In genomic region chr4:91092323-91092722, GRCm38 (mm10) we compare ENCODE assay signal across 14 mouse cellular contexts.
DNase-seq lines count a peak whose midpoint lies in the region; ATAC-seq lines count a peak whose summit lies in the region.
"Had no signal": no experiment of that assay in that cellular context is flagged by ENCODE, and none has a peak within 500 bp of the region (broad histone marks: within the 10 kb centered on the region; RNA-seq: fewer than 3 reads in every experiment).

No protein-coding gene starts in this region.

- H3K9me3 ChIP-seq in limb, embryonic 11.5 days (ENCODE audit: control insufficient read depth, low read length) = no peaks in the 10 kb centered on the region
- H3K9me3 ChIP-seq in limb, embryonic 10.5 days (replicated peaks) = no peaks in the 10 kb centered on the region
- H3K9me3 ChIP-seq in hindbrain, embryonic 15.5 days = no peaks in the 10 kb centered on the region
- no peaks in the 10 kb centered on the region for H3K9me3 ChIP-seq in neural tube, embryonic 13.5 days
- H3K9me3 ChIP-seq in kidney, embryonic 15.5 days (replicated peaks) = no peaks in the 10 kb centered on the region
- H3K9me3 ChIP-seq: embryonic facial prominence, embryonic 13.5 days had no signal

- H3K4me3 ChIP-seq in limb, embryonic 11.5 days (ENCODE audit: low read depth, low read length) = no peak overlapping the region
- H3K4me3 ChIP-seq in limb, embryonic 10.5 days = no peak overlapping the region
- no peak overlapping the region for H3K4me3 ChIP-seq in hindbrain, embryonic 15.5 days
- H3K4me3 ChIP-seq in neural tube, embryonic 13.5 days = no peak overlapping the region
- H3K4me3 ChIP-seq in kidney, embryonic 15.5 days (replicated peaks) = no peak overlapping the region
- H3K4me3 ChIP-seq: embryonic facial prominence, embryonic 13.5 days; myocyte had no signal

- H3K9ac ChIP-seq in limb, embryonic 11.5 days (ENCODE audit: low read length) = no peak overlapping the region
- no peak overlapping the region for H3K9ac ChIP-seq in hindbrain, embryonic 15.5 days
- H3K9ac ChIP-seq in neural tube, embryonic 13.5 days = no peak overlapping the region
- H3K9ac ChIP-seq in kidney, embryonic 15.5 days = no peak overlapping the region
- H3K9ac ChIP-seq: embryonic facial prominence, embryonic 13.5 days had no signal

- no peaks in the 10 kb centered on the region for H3K4me1 ChIP-seq in limb, embryonic 11.5 days (ENCODE audit: control insufficient read depth, insufficient read depth, low read length)
- no peaks in the 10 kb centered on the region for H3K4me1 ChIP-seq in limb, embryonic 10.5 days
- no peaks in the 10 kb centered on the region for H3K4me1 ChIP-seq in hindbrain, embryonic 15.5 days (replicated peaks)
- H3K4me1 ChIP-seq in neural tube, embryonic 13.5 days (replicated peaks) = peaks cover 8% of the 10 kb centered on the region; the same call in 1 of the 2 replicates
- no peaks in the 10 kb centered on the region for H3K4me1 ChIP-seq in kidney, embryonic 15.5 days
- H3K4me1 ChIP-seq: embryonic facial prominence, embryonic 13.5 days had no signal

- H3K27ac ChIP-seq in limb, embryonic 11.5 days (replicated peaks; ENCODE audit: low read depth, low read length) = no peak overlapping the region
- no peak overlapping the region for H3K27ac ChIP-seq in limb, embryonic 10.5 days
- H3K27ac ChIP-seq in hindbrain, embryonic 15.5 days (replicated peaks) = 0 out of 2 replicates have a peak overlapping the region, but pooled peaks have one; percentile 30
- peak overlapping the region; percentile 3; the same call in 1 of the 2 replicates for H3K27ac ChIP-seq in neural tube, embryonic 13.5 days (replicated peaks)
- H3K27ac ChIP-seq in kidney, embryonic 15.5 days = no peak overlapping the region
- H3K27ac ChIP-seq: embryonic facial prominence, embryonic 13.5 days had no signal

- H3K4me2 ChIP-seq in limb, embryonic 11.5 days (ENCODE audit: low read depth, severe bottlenecking) = no peak overlapping the region
- H3K4me2 ChIP-seq in hindbrain, embryonic 15.5 days = no peak overlapping the region
- no peak overlapping the region for H3K4me2 ChIP-seq in neural tube, embryonic 13.5 days
- no peak overlapping the region for H3K4me2 ChIP-seq in kidney, embryonic 15.5 days
- H3K4me2 ChIP-seq: embryonic facial prominence, embryonic 13.5 days had no signal

- no peaks in the 10 kb centered on the region for H3K36me3 ChIP-seq in limb, embryonic 11.5 days (ENCODE audit: control insufficient read depth, insufficient read depth, low read length)
- H3K36me3 ChIP-seq in limb, embryonic 10.5 days = no peaks in the 10 kb centered on the region
- H3K36me3 ChIP-seq in hindbrain, embryonic 15.5 days = no peaks in the 10 kb centered on the region
- no peaks in the 10 kb centered on the region for H3K36me3 ChIP-seq in neural tube, embryonic 13.5 days
- no peaks in the 10 kb centered on the region for H3K36me3 ChIP-seq in kidney, embryonic 15.5 days
- H3K36me3 ChIP-seq: embryonic facial prominence, embryonic 13.5 days had no signal

- no peak for ATAC-seq in cerebellum, adult (ENCODE audit: insufficient number of reproducible peaks, low FRiP score, low TSS enrichment)
- ATAC-seq in limb, embryonic 11.5 days (ENCODE audit: insufficient number of reproducible peaks, low FRiP score, low TSS enrichment, low read depth) = 0 out of 2 replicates have a peak, but pooled peaks have one; percentile 54
- peak; percentile 84 for ATAC-seq in hindbrain, embryonic 15.5 days (ENCODE audit: low FRiP score, low read depth)
- ATAC-seq in neural tube, embryonic 13.5 days (ENCODE audit: low read depth) = peak; percentile 63
- no peak for ATAC-seq in kidney, embryonic 15.5 days (replicated peaks; ENCODE audit: low FRiP score)

- DNase-seq in cerebellum, postnatal 14 days = peak; percentile 61 to 70
- DNase-seq in limb, embryonic 11.5 days (ENCODE audit: low spot score) = no peak
- no peak for DNase-seq in limb, embryonic 10.5 days (ENCODE audit: low spot score)
- no peak for DNase-seq in ovary, adult 18-20 months (ENCODE audit: low spot score)
- DNase-seq: gastrocnemius, postnatal 25 days; heart, postnatal 14 days; kidney, postnatal 14 days; lung, postnatal 10 days had no signal

- H3K27me3 ChIP-seq in limb, embryonic 11.5 days (ENCODE audit: control insufficient read depth, insufficient read depth, low read length) = no peaks in the 10 kb centered on the region
- no peaks in the 10 kb centered on the region for H3K27me3 ChIP-seq in limb, embryonic 10.5 days (ENCODE audit: low read depth, poor library complexity, severe bottlenecking)
- no peaks in the 10 kb centered on the region for H3K27me3 ChIP-seq in hindbrain, embryonic 15.5 days
- H3K27me3 ChIP-seq in neural tube, embryonic 13.5 days = no peaks in the 10 kb centered on the region
- H3K27me3 ChIP-seq in kidney, embryonic 15.5 days = no peaks in the 10 kb centered on the region
- H3K27me3 ChIP-seq: embryonic facial prominence, embryonic 13.5 days had no signal

- 74% methylated on average over 8 of the region's 8 CpGs for WGBS in limb, embryonic 11.5 days
- WGBS in limb, embryonic 10.5 days = 90% methylated on average over 8 of the region's 8 CpGs
- 28% methylated on average over 8 of the region's 8 CpGs for WGBS in hindbrain, embryonic 15.5 days
- WGBS in neural tube, embryonic 13.5 days = 48% methylated on average over 8 of the region's 8 CpGs
- WGBS in kidney, embryonic 15.5 days = 82% methylated on average over 8 of the region's 8 CpGs

Comparison
In these comparisons a context has a peak if more than half of its experiments do, and no peak if none do; other contexts are left out.
1. DNase-seq: peak in cerebellum, postnatal 14 days (2 of 2); none in limb, embryonic 11.5 days (single experiment), limb, embryonic 10.5 days (single experiment) and ovary, adult 18-20 months (single experiment).
2. ATAC-seq: peak in limb, embryonic 11.5 days (single experiment), hindbrain, embryonic 15.5 days (single experiment) and neural tube, embryonic 13.5 days (single experiment); none in cerebellum, adult (single experiment) and kidney, embryonic 15.5 days (single experiment).
3. H3K27ac ChIP-seq: peak in hindbrain, embryonic 15.5 days (single experiment) and neural tube, embryonic 13.5 days (single experiment); none in limb, embryonic 11.5 days (single experiment), limb, embryonic 10.5 days (single experiment) and kidney, embryonic 15.5 days (single experiment).